Comparison of ENCODE assay signal across 1 mouse cellular context in the genomic region with DNA sequence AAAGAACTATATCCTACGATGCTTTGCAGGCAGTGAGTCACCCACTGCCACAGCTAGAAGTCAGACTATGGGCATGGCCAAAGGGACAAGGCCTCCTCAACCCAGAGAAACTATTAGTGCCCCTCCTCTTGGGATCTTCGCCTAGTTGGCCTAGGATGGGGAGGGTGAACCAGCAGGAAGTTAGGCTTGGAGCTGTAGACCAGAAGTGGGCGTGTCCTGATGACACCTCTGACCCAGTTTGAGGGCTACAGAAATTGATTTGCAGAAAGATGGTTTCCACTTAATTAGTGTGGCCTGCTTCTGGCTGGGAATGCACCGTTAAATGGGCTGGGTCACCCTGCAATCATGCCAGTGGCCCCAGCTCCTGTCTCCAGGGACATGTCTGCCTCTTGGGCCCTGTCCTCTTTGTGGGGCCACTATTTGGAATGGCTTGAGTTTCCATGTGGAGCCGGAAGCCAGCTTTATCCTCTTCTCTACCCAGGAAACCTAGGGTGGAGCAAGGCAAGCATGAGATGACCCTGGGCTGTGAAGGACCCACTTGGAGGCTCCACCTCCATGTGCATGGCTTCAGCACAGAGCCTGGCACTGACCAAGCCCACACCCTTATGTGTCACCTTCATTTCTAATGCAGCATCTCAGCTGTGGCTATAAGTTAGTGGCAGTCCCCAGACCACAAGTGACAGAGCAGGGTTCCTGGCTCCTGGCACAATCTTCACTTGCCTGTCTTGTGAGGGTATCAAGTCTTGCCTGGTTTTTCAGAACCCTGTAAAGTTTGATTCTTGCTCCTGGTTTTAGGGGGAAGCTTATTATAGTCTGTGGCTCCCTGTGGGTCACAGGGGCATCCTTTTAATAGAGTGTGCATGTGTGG.
TF ChIP-seq lines count a peak whose summit lies in the region.

No protein-coding gene starts in this region.

TF ChIP-seq in CH12.LX, 34 proteins besides CTCF, POLR2A, EP300 and RAD21 (continued from another document):
- 0 out of 2 replicates have a peak, but pooled peaks have one; percentile 42 for TF ChIP-seq TBP (conservative IDR thresholded peaks at IDR 0.05; ENCODE audit: low read depth, low read length)
- peak; percentile 64 for TF ChIP-seq MXI1 (IDR thresholded peaks at IDR 0.05; ENCODE audit: low read depth, low read length)
- 0 out of 2 replicates have a peak, but pooled peaks have one; percentile 17 for TF ChIP-seq NELFE (IDR thresholded peaks at IDR 0.05; ENCODE audit: low read depth, low read length)
- no peak for TF ChIP-seq USF1 (IDR thresholded peaks at IDR 0.05; ENCODE audit: low read depth, low read length)
- peak; percentile 60 for TF ChIP-seq BHLHE40 (IDR thresholded peaks at IDR 0.05; ENCODE audit: low read depth, low read length)
- no peak for TF ChIP-seq USF2 (conservative IDR thresholded peaks at IDR 0.05; ENCODE audit: low read depth, low read length)
- no peak for TF ChIP-seq JUND (conservative IDR thresholded peaks at IDR 0.05; ENCODE audit: low read depth, low read length)
- peak; percentile 49; the same call in 1 of the 2 replicates for TF ChIP-seq POLR2AphosphoS2 (IDR thresholded peaks at IDR 0.05; ENCODE audit: low read depth, low read length)
- 0 out of 2 replicates have a peak, but pooled peaks have one; percentile 33 for TF ChIP-seq MAZ (IDR thresholded peaks at IDR 0.05; ENCODE audit: low read depth, low read length)
- no peak for TF ChIP-seq GABPA (IDR thresholded peaks at IDR 0.05; ENCODE audit: insufficient replicate concordance, low read depth, low read length)
- peak; percentile 38 for TF ChIP-seq IRF4 (IDR thresholded peaks at IDR 0.05; ENCODE audit: low read depth, low read length)
- TF ChIP-seq CHD1 (IDR thresholded peaks at IDR 0.05; ENCODE audit: low read depth, low read length) = peak; percentile 72; the same call in 1 of the 2 replicates
- peak; percentile 44; the same call in 1 of the 2 replicates for TF ChIP-seq MYC (IDR thresholded peaks at IDR 0.05; ENCODE audit: low read depth, low read length)
- peak; percentile 41; the same call in 1 of the 2 replicates for TF ChIP-seq TCF12 (IDR thresholded peaks at IDR 0.05; ENCODE audit: low read depth, low read length)
- TF ChIP-seq NRF1 (IDR thresholded peaks at IDR 0.05; ENCODE audit: low read depth, low read length) = no peak
- TF ChIP-seq SIN3A (IDR thresholded peaks at IDR 0.05; ENCODE audit: low read length) = no peak; the same call in 1 of the 2 replicates
- no peak for TF ChIP-seq SMC3 (IDR thresholded peaks at IDR 0.05; ENCODE audit: low read depth, low read length)
